Mouse (Mus musculus) gastrocnemius, postnatal 25 days (tissue): Measurements from ENCODE around the gene Ccdc24. TPM values are rescaled to one million over a fixed set of nuclear protein-coding genes. Genes with fewer than 3 reads are reported as not detected.

Experiments
- DNase-seq: peaks from one replicate; pipeline ENCODE4 v3.0.0; 2022
- total RNA-seq, 2 experiments: library from RNA; stranded (reverse); gene quantifications; 1 replicate in 1 of 2; 2 replicates in 1 of 2; pipeline ENCODE4 v1.2.3; 2021

Gene Ccdc24
- total RNA-seq, 2 experiments from 2014 or later: not detected

GRCm38 (mm10) chr4:117890750-117891149 lies 18.4 kb upstream of the Ccdc24 start:
- no peak for DNase-seq

DNA sequence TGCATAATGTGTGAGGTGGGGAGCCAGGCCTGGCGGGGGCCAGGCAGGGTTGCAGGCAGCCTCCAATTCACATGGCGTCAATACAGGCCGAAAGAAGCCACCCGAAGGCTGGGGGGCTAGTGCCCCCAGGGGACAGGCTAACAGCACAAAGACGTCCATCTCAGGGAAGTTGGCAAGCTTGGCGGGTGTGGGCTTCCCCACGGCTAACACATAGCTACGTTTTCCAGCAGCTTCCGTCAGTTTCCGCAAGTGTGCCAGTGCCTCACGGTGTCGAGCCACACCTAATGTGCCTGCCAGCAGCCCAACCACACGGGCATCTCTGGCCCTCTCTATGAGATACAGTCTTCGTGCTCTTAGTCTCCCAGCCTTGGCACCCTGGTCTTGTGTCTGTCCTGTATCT lies 17.7 kb upstream of the Ccdc24 start:
- DNase-seq: no peak

DNA sequence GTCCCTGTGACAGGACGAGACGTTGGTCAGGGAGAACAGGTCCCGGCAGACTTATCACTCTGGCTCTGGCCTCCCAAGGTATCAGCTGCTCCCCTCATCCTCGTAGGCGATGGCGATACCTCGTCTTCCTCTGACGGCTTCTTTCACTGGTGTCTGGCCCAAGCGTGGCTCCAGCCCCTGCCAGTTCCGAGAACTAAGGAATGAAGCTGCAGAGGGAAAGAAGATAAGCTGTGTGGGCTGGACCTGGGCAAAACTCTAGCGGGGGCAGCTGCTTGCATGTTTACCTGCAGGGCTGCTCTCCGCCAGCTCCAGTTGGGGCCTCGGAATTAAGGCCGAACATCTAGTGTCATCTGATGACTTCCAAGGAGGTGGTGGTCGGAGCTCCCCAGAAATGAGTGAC lies 17.1 kb upstream of the Ccdc24 start:
- DNase-seq: no peak

- DNase-seq: no peak
Measured at GRCm38 (mm10) chr4:117887920-117888319, 15.6 kb upstream of the Ccdc24 start.

DNA sequence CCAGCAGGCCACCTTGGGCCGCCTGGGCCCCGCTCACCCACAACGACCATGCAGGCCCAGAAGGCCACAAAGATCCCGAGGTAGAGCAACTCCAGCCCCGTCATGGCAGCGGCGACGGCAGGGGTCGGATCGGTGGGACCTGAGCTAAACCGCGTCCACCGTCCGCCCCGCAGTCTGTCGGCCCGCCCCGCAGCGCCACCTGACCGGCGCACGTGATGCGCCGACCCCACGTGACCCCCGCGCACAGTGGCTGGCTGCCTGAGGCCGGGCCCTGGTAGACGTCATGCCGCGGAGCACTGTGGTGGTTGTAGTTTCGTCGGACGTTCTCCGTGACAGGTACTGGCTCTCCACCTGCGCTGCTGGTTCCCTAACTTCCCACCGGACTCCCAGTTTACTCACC lies 14.8 kb upstream of the Ccdc24 start, which contains the start of gene Atp6v0b:
Gene Atp6v0b, minus strand, starts transcription at position 201 of the 400 bp plus-strand sequence.
- peak; percentile 92 for DNase-seq

- DNase-seq: peak; percentile 34
Measured at GRCm38 (mm10) chr4:117886644-117887043, 14.3 kb upstream of the Ccdc24 start.

DNA sequence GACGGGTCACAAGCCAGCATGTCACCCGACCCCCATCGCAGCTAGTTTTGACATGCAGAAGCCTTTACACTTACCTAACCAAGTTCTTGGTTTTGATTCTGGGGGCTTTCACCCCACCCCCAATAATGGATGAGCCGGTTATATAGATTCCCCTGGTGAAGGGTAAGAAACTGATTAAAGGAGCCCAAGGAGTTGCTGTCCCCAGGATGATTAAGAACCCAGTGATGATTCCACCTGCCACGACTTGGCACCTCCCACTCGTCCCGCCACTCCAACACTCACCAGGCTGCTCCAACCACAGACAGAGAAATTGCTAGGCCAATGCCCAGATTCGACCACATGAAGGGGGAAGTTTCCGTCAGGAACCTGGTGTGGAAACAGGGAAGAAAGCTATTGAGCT lies 13.6 kb upstream of the Ccdc24 start:
- no peak for DNase-seq

GRCm38 (mm10) chr4:117885093-117885492 lies 12.7 kb upstream of the Ccdc24 start:
- no peak for DNase-seq

- DNase-seq: no peak
Measured at GRCm38 (mm10) chr4:117884146-117884545, 11.8 kb upstream of the Ccdc24 start.

- DNase-seq: peak; percentile 46
Measured at GRCm38 (mm10) chr4:117882701-117883691, 10.6 kb upstream of the Ccdc24 start, which contains the start of gene B4galt2. Gene B4galt2 (minus strand): TSS chr4:117883487.

GRCm38 (mm10) chr4:117878703-117879102 lies 6.3 kb upstream of the Ccdc24 start:
- DNase-seq: no peak

- DNase-seq: no peak
Measured at GRCm38 (mm10) chr4:117878301-117878700, 5.9 kb upstream of the Ccdc24 start.

- no peak for DNase-seq
Measured at GRCm38 (mm10) chr4:117873615-117874014, 1.3 kb upstream of the Ccdc24 start.

GRCm38 (mm10) chr4:117871787-117872186 lies 570 bp downstream of the Ccdc24 start:
- DNase-seq: no peak

GRCm38 (mm10) chr4:117870437-117870836 lies 1.9 kb downstream of the Ccdc24 start:
- DNase-seq: no peak

- DNase-seq: no peak
Measured at GRCm38 (mm10) chr4:117869317-117869716, 3.0 kb downstream of the Ccdc24 start.

- peak; percentile 40 for DNase-seq
Measured at GRCm38 (mm10) chr4:117867823-117868222, 4.5 kb downstream of the Ccdc24 start.

DNA sequence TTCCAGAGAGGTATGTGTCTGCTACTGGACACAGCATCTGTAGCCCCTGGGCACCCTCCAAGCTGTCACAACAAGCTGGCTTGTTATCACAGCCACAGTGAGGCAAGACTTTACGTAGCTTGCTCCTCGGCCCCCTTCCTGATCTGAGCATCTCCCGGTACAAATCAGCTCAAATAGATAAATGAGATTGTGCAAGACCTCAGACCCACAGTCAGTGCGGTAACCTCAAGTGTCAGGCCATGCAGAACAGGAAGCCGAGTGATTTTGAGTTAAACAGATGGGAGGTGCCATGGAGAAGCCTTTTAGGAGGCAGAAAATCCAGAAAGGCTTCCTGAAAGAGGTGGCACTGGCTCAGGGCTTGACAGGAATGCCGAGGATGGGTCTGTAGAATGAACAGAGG lies 5.4 kb downstream of the Ccdc24 start:
- no peak for DNase-seq

DNA sequence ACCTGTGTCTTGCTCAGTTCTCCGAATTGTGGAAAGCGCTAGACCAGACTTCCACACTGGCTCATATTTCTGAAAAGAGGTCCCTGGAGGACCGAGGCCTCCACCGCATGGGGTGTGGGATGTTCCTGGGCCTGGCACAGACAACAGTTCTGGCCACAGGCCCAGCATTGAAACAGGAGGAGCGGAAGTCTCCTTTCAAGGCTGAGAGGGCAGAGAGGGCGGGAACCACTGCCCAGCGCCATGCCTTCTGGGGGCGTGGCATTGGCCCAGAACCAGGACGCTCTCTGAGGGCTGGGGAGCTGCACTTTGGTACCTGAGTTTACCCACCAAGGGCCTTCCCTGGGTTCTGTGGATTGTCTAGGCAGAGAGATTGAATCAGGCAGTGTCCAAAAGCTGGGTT lies 6.3 kb downstream of the Ccdc24 start:
- peak; percentile 81 for DNase-seq

DNA sequence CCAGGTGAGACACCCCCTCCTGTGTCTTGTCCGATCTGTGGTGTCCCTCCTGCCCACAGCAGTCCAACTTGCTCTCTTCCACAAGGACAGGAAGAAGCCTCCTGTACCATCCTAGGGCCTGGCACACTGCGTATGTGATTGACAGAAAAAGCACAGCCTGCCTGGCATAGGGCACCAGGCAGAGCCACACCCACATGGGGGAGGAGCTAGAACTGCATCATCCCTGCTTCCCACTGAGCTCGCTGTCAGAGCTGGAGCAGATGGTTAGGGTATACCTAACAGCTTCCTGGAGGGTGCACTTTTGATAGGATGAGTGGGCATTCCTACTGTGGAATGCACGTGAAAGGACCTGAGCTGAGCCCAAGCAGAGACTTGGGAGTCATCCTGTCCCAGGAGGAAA lies 9.5 kb downstream of the Ccdc24 start:
- no peak for DNase-seq

GRCm38 (mm10) chr4:117860570-117860969 lies 11.8 kb downstream of the Ccdc24 start:
- DNase-seq: no peak

GRCm38 (mm10) chr4:117858794-117859193 lies 13.6 kb downstream of the Ccdc24 start:
- peak; percentile 66 for DNase-seq

GRCm38 (mm10) chr4:117855146-117855545 lies 17.2 kb downstream of the Ccdc24 start:
- no peak for DNase-seq
